Comparison of ENCODE assay signal across 23 mouse cellular contexts in the genomic region with DNA sequence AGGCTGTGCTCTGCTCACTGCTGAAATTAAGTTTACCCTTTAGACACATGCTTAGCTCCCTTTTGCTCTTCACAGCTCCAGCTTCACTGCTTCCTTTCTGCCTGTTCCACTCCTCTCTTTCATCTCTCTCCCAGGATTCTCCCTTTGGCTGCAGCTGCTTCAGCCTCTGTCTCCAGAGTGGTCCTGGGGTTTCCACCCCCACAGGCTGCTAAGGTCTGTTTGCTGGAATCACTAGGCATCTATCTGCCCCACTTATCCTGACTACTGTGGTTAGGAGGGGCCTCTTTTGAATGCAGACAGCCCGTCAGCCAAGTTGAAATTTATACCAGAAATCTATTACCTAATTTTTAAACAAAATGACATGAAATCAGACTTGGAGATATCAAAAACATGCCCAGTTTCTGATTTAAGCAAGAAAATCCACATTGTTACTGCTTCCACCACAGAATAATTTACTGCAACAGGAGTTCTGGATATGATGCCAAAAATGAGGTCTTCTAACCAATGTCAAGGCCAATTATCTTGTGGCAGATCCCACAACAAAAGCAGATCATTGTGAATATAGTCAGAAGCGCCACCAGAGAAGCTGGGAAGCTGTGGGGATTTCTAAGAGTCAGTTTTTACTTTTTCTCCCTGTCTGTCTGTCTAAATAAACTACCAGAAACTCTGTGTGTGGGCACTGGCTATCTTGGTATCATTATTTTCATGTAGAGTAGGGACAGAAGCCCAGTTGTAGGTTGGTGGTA.
A peak's percentile ranks its signal among the peaks of the same experiment; 100 is the strongest.
DNase-seq lines count a peak whose midpoint lies in the region; ATAC-seq lines count a peak whose summit lies in the region.
"Had no signal": no experiment of that assay in that cellular context is flagged by ENCODE, and none has a peak within 500 bp of the region (broad histone marks: within the 10 kb centered on the region; RNA-seq: fewer than 3 reads in every experiment).

No protein-coding gene starts in this region.

- ATAC-seq in midbrain, embryonic 13.5 days: no peak
- no peak for ATAC-seq in embryonic facial prominence, embryonic 13.5 days (ENCODE audit: insufficient number of reproducible peaks, insufficient read depth, low FRiP score, low TSS enrichment, low read depth)
- no peak for ATAC-seq in embryonic facial prominence, embryonic 15.5 days (ENCODE audit: insufficient number of reproducible peaks, low FRiP score, low TSS enrichment, low read depth)
- ATAC-seq: activated CD4-positive, CD25-positive, alpha-beta regulatory T cell, adult 4 months; CD4-positive, CD25-positive, alpha-beta regulatory T cell, adult 4 months; forebrain, embryonic 14.5 days; intestine, postnatal 0 days had no signal

- intact Hi-C loops in heart, postnatal 25 days (cut with DNase I): no loop called here

- no peak overlapping the region for H3K4me2 ChIP-seq in midbrain, embryonic 13.5 days (replicated peaks)
- H3K4me2 ChIP-seq in embryonic facial prominence, embryonic 13.5 days: no peak overlapping the region
- no peak overlapping the region for H3K4me2 ChIP-seq in embryonic facial prominence, embryonic 15.5 days (replicated peaks)
- H3K4me2 ChIP-seq: heart, embryonic 13.5 days; hindbrain, embryonic 12.5 days; hindbrain, embryonic 15.5 days had no signal

- H3K27ac ChIP-seq in midbrain, embryonic 10.5 days (replicated peaks): peak overlapping the region; percentile 53
- H3K27ac ChIP-seq in midbrain, embryonic 13.5 days: no peak overlapping the region
- H3K27ac ChIP-seq in embryonic facial prominence, embryonic 13.5 days: peak overlapping the region; percentile 74
- peak overlapping the region; percentile 30; the same call in 1 of the 2 replicates for H3K27ac ChIP-seq in embryonic facial prominence, embryonic 15.5 days (replicated peaks)
- H3K27ac ChIP-seq: heart, embryonic 10.5 days; heart, embryonic 13.5 days; hindbrain, embryonic 12.5 days; hindbrain, embryonic 15.5 days had no signal

- 86% methylated on average over 2 of the region's 2 CpGs for WGBS in midbrain, embryonic 10.5 days
- 76% methylated on average over 2 of the region's 2 CpGs for WGBS in midbrain, embryonic 13.5 days
- 29% methylated on average over 2 of the region's 2 CpGs for WGBS in embryonic facial prominence, embryonic 13.5 days
- 38% methylated on average over 2 of the region's 2 CpGs for WGBS in embryonic facial prominence, embryonic 15.5 days

- H3K27me3 ChIP-seq in midbrain, embryonic 10.5 days (ENCODE audit: low read depth, poor library complexity, severe bottlenecking): no peaks in the 10 kb centered on the region
- no peaks in the 10 kb centered on the region for H3K27me3 ChIP-seq in midbrain, embryonic 13.5 days
- peaks cover 52% of the 10 kb centered on the region for H3K27me3 ChIP-seq in embryonic facial prominence, embryonic 13.5 days
- H3K27me3 ChIP-seq in embryonic facial prominence, embryonic 15.5 days: peaks cover 15% of the 10 kb centered on the region
- H3K27me3 ChIP-seq: heart, embryonic 13.5 days; hindbrain, embryonic 12.5 days; hindbrain, embryonic 15.5 days had no signal

- H3K9ac ChIP-seq in midbrain, embryonic 13.5 days (replicated peaks): no peak overlapping the region
- H3K9ac ChIP-seq in embryonic facial prominence, embryonic 13.5 days: 0 out of 2 replicates have a peak overlapping the region, but pooled peaks have one; percentile 16
- H3K9ac ChIP-seq in embryonic facial prominence, embryonic 15.5 days: no peak overlapping the region
- H3K9ac ChIP-seq: heart, embryonic 13.5 days; hindbrain, embryonic 12.5 days; hindbrain, embryonic 15.5 days had no signal

- no peak for DNase-seq in midbrain, embryonic 10.5 days (ENCODE audit: low spot score)
- DNase-seq in retina, postnatal 1 day: peak; percentile 35
- DNase-seq in heart, postnatal 25 days (ENCODE audit: low spot score): no peak
- no peak for DNase-seq in heart, adult 9 months (ENCODE audit: low spot score in 2 of 2)
- DNase-seq: adrenal gland, postnatal 14 days; cerebellum, adult 11 months; cerebellum, adult 2 months; cerebellum, adult 9-11 months; cerebellum, postnatal 25 days; gastrocnemius, postnatal 25 days; heart, adult 18-20 months; heart, postnatal 14 days had no signal

- H3K4me3 ChIP-seq in midbrain, embryonic 10.5 days: no peak overlapping the region
- H3K4me3 ChIP-seq in midbrain, embryonic 13.5 days (replicated peaks): no peak overlapping the region
- no peak overlapping the region for H3K4me3 ChIP-seq in embryonic facial prominence, embryonic 13.5 days
- H3K4me3 ChIP-seq in embryonic facial prominence, embryonic 15.5 days (replicated peaks): no peak overlapping the region
- H3K4me3 ChIP-seq: heart, embryonic 10.5 days; heart, embryonic 13.5 days; hindbrain, embryonic 12.5 days; hindbrain, embryonic 15.5 days had no signal

- H3K36me3 ChIP-seq in midbrain, embryonic 10.5 days: no peaks in the 10 kb centered on the region
- 0 out of 2 replicates have a peak, but pooled peaks cover 3% of the 10 kb centered on the region for H3K36me3 ChIP-seq in midbrain, embryonic 13.5 days
- no peaks in the 10 kb centered on the region for H3K36me3 ChIP-seq in embryonic facial prominence, embryonic 13.5 days
- H3K36me3 ChIP-seq in embryonic facial prominence, embryonic 15.5 days: no peaks in the 10 kb centered on the region
- H3K36me3 ChIP-seq: heart, embryonic 10.5 days; hindbrain, embryonic 12.5 days; hindbrain, embryonic 15.5 days had no signal

- H3K9me3 ChIP-seq in midbrain, embryonic 10.5 days (replicated peaks): no peaks in the 10 kb centered on the region
- H3K9me3 ChIP-seq in midbrain, embryonic 13.5 days: no peaks in the 10 kb centered on the region
- H3K9me3 ChIP-seq in embryonic facial prominence, embryonic 13.5 days: no peaks in the 10 kb centered on the region
- H3K9me3 ChIP-seq in embryonic facial prominence, embryonic 15.5 days (replicated peaks): no peaks in the 10 kb centered on the region
- H3K9me3 ChIP-seq: heart, embryonic 10.5 days; heart, embryonic 13.5 days; hindbrain, embryonic 12.5 days; hindbrain, embryonic 15.5 days had no signal

- no peaks in the 10 kb centered on the region for H3K4me1 ChIP-seq in midbrain, embryonic 10.5 days
- 0 out of 2 replicates have a peak, but pooled peaks cover 3% of the 10 kb centered on the region for H3K4me1 ChIP-seq in midbrain, embryonic 13.5 days (replicated peaks)
- H3K4me1 ChIP-seq in embryonic facial prominence, embryonic 13.5 days: peaks cover 39% of the 10 kb centered on the region
- H3K4me1 ChIP-seq in embryonic facial prominence, embryonic 15.5 days: 0 out of 2 replicates have a peak, but pooled peaks cover 3% of the 10 kb centered on the region
- H3K4me1 ChIP-seq: heart, embryonic 10.5 days; hindbrain, embryonic 12.5 days; hindbrain, embryonic 15.5 days had no signal
